ENCODE assay signal across 18 mouse cellular contexts in the genomic region with DNA sequence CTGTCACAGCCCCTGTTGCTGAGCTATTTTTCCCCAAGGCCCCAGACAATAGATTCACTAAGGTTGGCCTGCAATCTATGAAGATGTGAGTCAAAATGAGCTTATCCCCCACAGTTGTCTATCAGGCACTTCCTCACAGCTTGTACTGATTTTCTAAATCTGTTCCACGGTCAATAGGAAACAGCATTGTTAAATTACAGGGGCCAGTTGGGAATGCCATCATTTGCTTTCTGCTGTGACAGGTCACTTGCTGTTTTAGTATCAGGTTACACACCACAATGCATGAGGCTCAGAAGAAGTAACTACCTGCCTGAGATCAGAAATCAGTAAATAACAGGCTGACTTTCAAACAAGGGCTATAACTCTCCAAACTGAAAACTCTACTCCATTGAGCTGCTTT.
DNase-seq lines count a peak whose midpoint lies in the region; ATAC-seq lines count a peak whose summit lies in the region.
"Had no signal": no experiment of that assay in that cellular context is flagged by ENCODE, and none has a peak within 500 bp of the region (broad histone marks: within the 10 kb centered on the region; RNA-seq: fewer than 3 reads in every experiment).

No protein-coding gene starts in this region.

- peaks cover 41% of the 10 kb centered on the region for H3K4me1 ChIP-seq in heart, embryonic 10.5 days

- intact Hi-C loops in heart, postnatal 25 days (cut with DNase I) = no loop called here

- no peaks in the 10 kb centered on the region for H3K36me3 ChIP-seq in heart, embryonic 10.5 days
- H3K36me3 ChIP-seq: embryonic facial prominence, embryonic 12.5 days; forebrain, embryonic 15.5 days; hindbrain, embryonic 13.5 days; intestine, embryonic 15.5 days had no signal

- H3K27ac ChIP-seq in heart, embryonic 10.5 days = peak overlapping the region; percentile 23; the same call in 1 of the 2 replicates
- H3K27ac ChIP-seq: embryonic facial prominence, embryonic 12.5 days; forebrain, embryonic 15.5 days; hindbrain, embryonic 13.5 days; hindbrain, postnatal 0 days; intestine, embryonic 15.5 days had no signal

- WGBS in heart, embryonic 10.5 days = 50% methylated on average over 1 of the region's 1 CpGs

- H3K9me3 ChIP-seq in heart, embryonic 10.5 days = no peaks in the 10 kb centered on the region
- H3K9me3 ChIP-seq: embryonic facial prominence, embryonic 12.5 days; forebrain, embryonic 15.5 days; hindbrain, embryonic 13.5 days; intestine, embryonic 15.5 days had no signal

- no peaks in the 10 kb centered on the region for H3K27me3 ChIP-seq in heart, embryonic 10.5 days (ENCODE audit: insufficient read depth, poor library complexity, severe bottlenecking)
- H3K27me3 ChIP-seq: embryonic facial prominence, embryonic 12.5 days; forebrain, embryonic 15.5 days; hindbrain, embryonic 13.5 days; intestine, embryonic 15.5 days had no signal

- H3K4me3 ChIP-seq in heart, embryonic 10.5 days = no peak overlapping the region
- H3K4me3 ChIP-seq: embryonic facial prominence, embryonic 12.5 days; forebrain, embryonic 15.5 days; hindbrain, embryonic 13.5 days; intestine, embryonic 15.5 days had no signal

- DNase-seq in heart, embryonic 10.5 days (ENCODE audit: low spot score) = no peak
- DNase-seq in heart, postnatal 25 days (ENCODE audit: low spot score) = no peak
- peak; percentile 30 for DNase-seq in embryo, embryonic 9.5 days (ENCODE audit: extremely low spot score)
- DNase-seq in hindlimb bud, embryonic 11.5 days (ENCODE audit: extremely low spot score, low read depth, low spot score) = peak; percentile 46
- DNase-seq in ovary, adult 18-20 months (ENCODE audit: low spot score) = no peak
- DNase-seq in right cerebral cortex, postnatal 36 days (ENCODE audit: low spot score in 2 of 2) = no peak
- DNase-seq: adrenal gland, postnatal 14 days; cerebellum, adult 18-20 months; cerebellum, adult 9-11 months; gastrocnemius, postnatal 14 days; heart, postnatal 10 days; kidney, adult 18-20 months had no signal

- no peak for ATAC-seq in granulocyte monocyte progenitor cell, adult 5-6 weeks (replicated peaks; ENCODE audit: poor library complexity, severe bottlenecking)
- ATAC-seq: forebrain, embryonic 15.5 days; hindbrain, postnatal 0 days; intestine, embryonic 15.5 days had no signal

Comparison
In these comparisons a context has a peak if more than half of its experiments do, and no peak if none do; other contexts are left out.
1. DNase-seq: peak in embryo, embryonic 9.5 days (single experiment) and hindlimb bud, embryonic 11.5 days (single experiment); none in heart, embryonic 10.5 days (single experiment), heart, postnatal 25 days (single experiment), ovary, adult 18-20 months (single experiment) and right cerebral cortex, postnatal 36 days (0 of 2).